Mouse (Mus musculus) lung, postnatal 0 days (tissue): ENCODE results near the gene Gm49721. TPM values are rescaled to one million over a fixed set of nuclear protein-coding genes. Genes with fewer than 3 reads are reported as not detected.
"Not testable (repeated sequence)": the region's sequence is repeated elsewhere in the genome, so short reads cannot be mapped to it uniquely, and the experiment has no call there.

Experiments used
- ATAC-seq: fragments of 200-750 bp; cut with Nextera tagmentation; 2 replicates; pipeline ENCODE4 v1.8.0; 2017; ENCODE audit warnings: moderate library complexity
- DNase-seq: peaks from one replicate; pipeline ENCODE4 v3.0.0-alpha.2; 2016; ENCODE audit warnings: low spot score
- H3K27ac ChIP-seq: fragments of 300-500 bp; sonication (generic); 2 replicates; pipeline ENCODE4 v1.5.1; 2014; ENCODE audit warnings: antibody characterized with exemption, mild to moderate bottlenecking, low read length, mixed read lengths
- H3K27me3 ChIP-seq: fragments of 300-500 bp; sonication (generic); replicated peaks from 2 replicates; pipeline ENCODE4 v1.6.1; 2014; ENCODE audit warnings: low read length, mixed read lengths; ENCODE audit not compliant: insufficient read depth
- H3K36me3 ChIP-seq: fragments of 300-500 bp; sonication (generic); 2 replicates; pipeline ENCODE4 v1.6.1; 2014; ENCODE audit warnings: low read length, mixed read lengths; ENCODE audit not compliant: insufficient read depth
- H3K4me1 ChIP-seq: fragments of 300-500 bp; sonication (generic); 2 replicates; pipeline ENCODE4 v1.6.1; 2014; ENCODE audit warnings: antibody characterized with exemption, low read depth, low read length, mixed read lengths; ENCODE audit not compliant: insufficient read depth
- H3K4me2 ChIP-seq: fragments of 300-500 bp; sonication (generic); replicated peaks from 2 replicates; pipeline ENCODE4 v1.6.1; 2014; ENCODE audit warnings: low read depth, mild to moderate bottlenecking, low read length, moderate library complexity, mixed read lengths
- H3K4me3 ChIP-seq: fragments of 300-500 bp; sonication (generic); 2 replicates; pipeline ENCODE4 v1.5.1; 2014; ENCODE audit warnings: low read depth, low read length
- H3K9ac ChIP-seq: fragments of 300-500 bp; sonication (generic); replicated peaks from 2 replicates; pipeline ENCODE4 v1.6.1; 2014; ENCODE audit warnings: low read depth, mild to moderate bottlenecking
- H3K9me3 ChIP-seq: fragments of 300-500 bp; sonication (generic); 2 replicates; pipeline ENCODE4 v1.6.1; 2016; ENCODE audit warnings: low read length, mixed read lengths
- WGBS: fragments of 180-500 bp; shearing (Covaris S2); extraction: QIAGEN DNeasy Blood & Tissue Kit; methylation state at CpG from one replicate; pipeline ENCODE4 v1.1.7; 2014; 5-methylcytosine and 5-hydroxymethylcytosine counted together
- polyA plus RNA-seq: library from polyadenylated mRNA; unstranded; fragments of >200 nt; fragmentation: Nextera tagmentation; extraction: Ambion mirVana; gene quantifications from 2 replicates; pipeline ENCODE4 v1.2.1, GENCODE M21; 2015

The Gm49721 gene
- polyA plus RNA-seq, 1 experiment from 2014 or later = 0.32 TPM

DNA sequence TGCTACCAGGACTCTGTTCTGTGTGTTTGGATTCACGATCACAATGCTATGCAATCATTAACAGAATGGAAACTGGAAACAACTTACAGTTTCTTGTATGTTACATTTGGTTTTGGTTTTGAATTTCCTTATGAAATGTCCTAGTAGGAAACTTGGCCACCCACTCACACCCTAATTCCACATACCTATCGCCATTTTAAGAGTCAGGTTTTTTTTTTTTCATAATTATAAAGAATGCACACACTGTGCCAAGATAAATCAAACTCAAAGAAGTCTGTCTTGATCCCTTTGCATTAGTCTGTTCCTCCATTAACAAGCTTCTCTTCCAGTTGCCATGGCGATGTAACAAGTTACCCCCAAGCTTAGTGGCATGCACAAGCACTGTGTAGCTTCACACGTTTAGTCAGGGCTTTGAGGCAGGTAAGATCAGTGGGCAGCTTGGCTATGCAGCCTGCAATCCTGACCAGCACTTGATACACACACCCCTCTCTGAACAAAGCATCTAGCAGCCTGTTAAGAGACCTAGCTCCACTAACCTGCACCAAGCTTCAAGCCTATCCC is 5.8 kb upstream of the Gm49721 start:
- not testable (repeated sequence) for H3K4me2 ChIP-seq, H3K9ac ChIP-seq, H3K36me3 ChIP-seq, H3K27ac ChIP-seq, H3K9me3 ChIP-seq, H3K4me1 ChIP-seq, H3K4me3 ChIP-seq, H3K27me3 ChIP-seq
- 45% methylated on average over 3 of the region's 4 CpGs for WGBS
- peak; percentile 60 for DNase-seq
- peak; percentile 68 for ATAC-seq

DNA sequence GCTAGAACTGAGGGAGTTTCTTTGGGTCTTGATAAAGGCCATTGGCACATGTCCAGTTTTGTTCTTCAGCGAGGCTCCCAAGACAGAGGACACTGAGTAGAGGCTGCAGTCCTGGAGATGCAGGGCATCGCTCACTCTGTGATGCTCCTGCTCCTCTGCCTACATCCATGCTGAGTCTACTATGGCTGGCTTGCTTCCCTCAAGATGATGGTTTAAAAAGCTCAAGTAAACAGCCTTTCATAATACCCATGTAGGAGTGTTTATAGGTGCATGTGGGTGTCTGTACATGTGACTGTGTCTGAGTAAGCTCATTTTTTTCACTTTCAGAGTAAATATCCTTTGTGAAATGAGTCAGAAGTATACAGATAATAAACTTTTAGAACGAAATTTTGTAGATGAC is 3.7 kb upstream of the Gm49721 start:
- not testable (repeated sequence) for H3K9ac ChIP-seq, H3K4me1 ChIP-seq, ATAC-seq, H3K27ac ChIP-seq, H3K36me3 ChIP-seq, H3K9me3 ChIP-seq, H3K4me3 ChIP-seq, DNase-seq, H3K4me2 ChIP-seq, H3K27me3 ChIP-seq
- 55% methylated on average over 2 of the region's 3 CpGs for WGBS

DNA sequence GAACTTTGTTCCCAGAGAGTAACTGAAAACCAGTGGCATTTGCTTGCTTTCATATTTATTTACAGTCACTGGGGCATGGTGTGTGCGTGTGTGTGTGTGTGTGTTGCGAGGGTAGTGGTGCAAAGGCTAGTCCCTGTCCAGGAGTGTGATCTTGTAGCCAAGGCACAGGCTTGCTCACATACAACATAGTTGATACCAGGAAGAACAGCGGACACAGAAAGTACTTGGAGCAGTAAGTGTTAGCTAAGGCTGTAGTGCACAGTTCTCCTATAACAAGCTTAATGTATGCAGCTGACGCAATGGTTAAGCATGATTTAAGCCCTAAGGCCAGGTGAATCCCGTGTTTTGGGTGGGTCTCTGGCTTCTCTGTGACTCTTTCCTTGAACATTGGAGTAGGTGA is 676 bp downstream of the Gm49721 start:
- DNase-seq = peak; percentile 13
- H3K36me3 ChIP-seq, H3K9me3 ChIP-seq, H3K27me3 ChIP-seq, H3K4me1 ChIP-seq, H3K27ac ChIP-seq, H3K9ac ChIP-seq: not testable (repeated sequence)
- peak overlapping the region; percentile 55 for H3K4me2 ChIP-seq
- 8% methylated on average over 4 of the region's 5 CpGs for WGBS
- ATAC-seq = peak; percentile 4; the same call in 1 of the 2 replicates
- peak overlapping the region; percentile 45 for H3K4me3 ChIP-seq

GRCm38 (mm10) chr17:6980144-6980543 is 1.4 kb downstream of the Gm49721 start:
- H3K27me3 ChIP-seq, H3K36me3 ChIP-seq, H3K9me3 ChIP-seq, H3K9ac ChIP-seq, H3K4me2 ChIP-seq, ATAC-seq, H3K4me3 ChIP-seq, H3K4me1 ChIP-seq, H3K27ac ChIP-seq, DNase-seq: not testable (repeated sequence)
- 96% methylated on average over 5 of the region's 8 CpGs for WGBS

- not testable (repeated sequence) for H3K4me3 ChIP-seq, H3K27ac ChIP-seq, H3K27me3 ChIP-seq, H3K4me2 ChIP-seq, DNase-seq, ATAC-seq, H3K9ac ChIP-seq, H3K4me1 ChIP-seq, H3K9me3 ChIP-seq, H3K36me3 ChIP-seq
- WGBS = 83% methylated on average over 1 of the region's 1 CpGs
Observed at GRCm38 (mm10) chr17:6986118-6986517, 7.4 kb downstream of the Gm49721 start.

- H3K27me3 ChIP-seq, H3K36me3 ChIP-seq, ATAC-seq, H3K4me3 ChIP-seq, H3K27ac ChIP-seq, H3K4me2 ChIP-seq, DNase-seq, H3K9me3 ChIP-seq, H3K9ac ChIP-seq, H3K4me1 ChIP-seq: not testable (repeated sequence)
- no CpG with 5 or more reads among the region's 6 CpGs for WGBS
Observed at GRCm38 (mm10) chr17:6995504-6995903, 16.8 kb downstream of the Gm49721 start.

DNA sequence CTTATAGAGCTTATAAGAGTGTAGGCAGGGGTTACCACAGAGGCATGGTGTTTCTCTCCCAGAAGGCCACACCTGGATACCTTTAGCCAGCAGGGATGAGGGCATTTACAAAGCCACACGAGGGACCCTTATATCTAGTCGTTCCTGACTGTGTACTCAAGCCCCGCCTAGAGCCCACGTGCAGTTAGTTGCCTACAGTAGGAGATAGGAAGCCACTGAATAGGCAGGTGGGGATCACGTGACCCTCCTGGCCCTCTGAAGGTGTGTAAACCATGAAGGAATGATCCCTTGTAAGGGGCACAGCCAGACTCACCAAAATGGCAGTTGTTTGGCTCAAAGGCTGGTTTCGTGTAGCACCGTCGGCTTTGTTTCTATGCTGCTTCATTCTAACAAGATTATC is 18.1 kb downstream of the Gm49721 start:
- 73% methylated on average over 8 of the region's 8 CpGs for WGBS
- not testable (repeated sequence) for H3K27me3 ChIP-seq, H3K9me3 ChIP-seq, H3K36me3 ChIP-seq, DNase-seq, H3K4me1 ChIP-seq, H3K9ac ChIP-seq, H3K27ac ChIP-seq, H3K4me3 ChIP-seq, H3K4me2 ChIP-seq, ATAC-seq

GRCm38 (mm10) chr17:6997778-6998490 is 19.2 kb downstream of the Gm49721 start:
- not testable (repeated sequence) for H3K9me3 ChIP-seq, DNase-seq, H3K4me1 ChIP-seq, H3K27me3 ChIP-seq, H3K4me2 ChIP-seq, H3K27ac ChIP-seq, H3K36me3 ChIP-seq, H3K9ac ChIP-seq, H3K4me3 ChIP-seq
- peak; percentile 44; the same call in 1 of the 2 replicates for ATAC-seq
- WGBS = no CpG with 5 or more reads among the region's 7 CpGs

- not testable (repeated sequence) for H3K9me3 ChIP-seq, H3K36me3 ChIP-seq, H3K4me2 ChIP-seq, H3K4me3 ChIP-seq, DNase-seq, H3K9ac ChIP-seq, H3K4me1 ChIP-seq, H3K27ac ChIP-seq, H3K27me3 ChIP-seq
- WGBS = 67% methylated on average over 7 of the region's 12 CpGs
- 0 out of 2 replicates have a peak, but pooled peaks have one; percentile 41 for ATAC-seq
Observed at GRCm38 (mm10) chr17:7001790-7002585, 23.3 kb downstream of the Gm49721 start.
